Mouse (Mus musculus): ENCODE results near the gene 1110004F10Rik.

The 1110004F10Rik gene

DNA sequence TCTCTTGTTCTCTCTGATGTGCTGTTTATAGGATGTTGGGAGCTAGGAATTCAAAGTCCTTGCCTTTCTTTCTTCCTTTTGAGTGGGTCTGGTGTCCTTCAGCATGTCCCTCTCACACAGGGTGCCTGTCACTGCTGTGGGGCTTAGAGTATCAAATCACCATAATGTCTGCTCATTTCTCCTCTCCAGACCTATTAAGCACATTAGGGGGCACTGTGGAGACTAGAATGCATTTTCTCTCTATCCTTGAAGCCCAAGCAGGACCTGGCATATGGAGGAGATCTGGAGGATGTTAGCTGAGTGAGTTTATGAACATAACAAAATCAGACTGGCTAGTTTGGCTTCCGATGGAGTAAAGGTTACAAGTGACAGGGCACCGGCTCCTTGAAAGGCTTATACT lies 107.9 kb downstream of the 1110004F10Rik start:
- DNase-seq: peak; percentile 18

DNA sequence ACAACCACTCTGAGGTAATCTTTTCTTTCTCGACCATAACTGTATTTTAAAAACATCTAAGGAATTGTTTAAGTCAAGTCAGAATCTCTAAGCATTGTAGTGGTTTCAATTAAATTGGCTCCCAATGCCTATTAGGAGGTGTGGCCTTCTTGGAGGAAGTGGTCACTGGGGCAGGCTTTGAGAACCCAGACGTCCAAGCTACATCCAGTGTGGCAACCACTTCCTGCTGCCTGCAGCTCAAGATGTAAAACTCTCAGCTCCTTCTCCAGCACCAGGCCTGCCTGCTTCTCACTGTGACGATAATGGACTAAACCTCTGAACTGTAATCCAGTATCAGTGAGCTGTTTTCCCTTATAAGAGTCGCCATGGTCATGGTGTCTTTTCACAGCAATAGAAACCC lies 110.4 kb downstream of the 1110004F10Rik start:
- no peak for DNase-seq

DNA sequence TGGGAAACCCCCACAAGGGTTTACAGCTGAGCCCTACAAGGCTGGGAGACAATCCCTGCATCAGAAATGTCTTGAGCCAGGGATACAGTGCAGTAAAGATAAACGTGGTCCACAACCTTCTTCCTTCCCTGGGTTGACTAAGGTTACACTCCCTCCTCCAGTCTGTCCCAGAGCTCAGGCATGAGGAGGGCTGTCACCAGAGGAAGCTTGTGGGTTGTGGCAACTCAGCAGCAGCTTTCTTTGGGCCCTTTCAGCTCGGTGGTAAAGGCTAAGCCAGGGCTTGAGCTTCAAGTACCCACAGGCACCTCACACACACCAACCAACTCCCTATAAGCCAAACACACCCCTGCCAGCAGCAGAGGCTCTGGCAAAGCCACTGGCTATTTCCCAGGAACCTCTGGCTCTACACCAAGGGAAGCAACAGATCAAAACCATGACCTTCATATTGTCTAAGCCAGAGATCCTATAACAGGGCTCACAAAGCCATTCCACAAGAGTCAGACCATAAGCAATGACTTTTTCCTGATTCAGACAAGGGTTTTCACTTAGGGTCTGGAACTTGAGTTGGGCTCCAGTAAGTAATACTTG lies 114.7 kb downstream of the 1110004F10Rik start:
- no peak for DNase-seq

All from embryo, embryonic 11 days (tissue).